Mouse (Mus musculus) limb, embryonic 11.5 days (tissue): ENCODE measurements around the gene Fars2. TPM values are rescaled to one million over a fixed set of nuclear protein-coding genes. Genes with fewer than 3 reads are reported as not detected.
"Not testable (repeated sequence)": the region's sequence is repeated elsewhere in the genome, so short reads cannot be mapped to it uniquely, and the experiment has no call there.

Experiments
- ATAC-seq: fragments of 200-750 bp; cut with Nextera tagmentation; 2 replicates; pipeline ENCODE4 v1.8.0; 2017; ENCODE audit warnings: low read depth; ENCODE audit not compliant: insufficient number of reproducible peaks, low FRiP score, low TSS enrichment
- DNase-seq: peaks from one replicate; pipeline ENCODE4 v3.0.0-alpha.2; 2015; ENCODE audit warnings: low spot score
- H3K27ac ChIP-seq: fragments of 300-500 bp; sonication (generic); replicated peaks from 2 replicates; pipeline ENCODE4 v1.5.1; 2014; ENCODE audit warnings: low read depth, mild to moderate bottlenecking, low read length
- H3K27me3 ChIP-seq: fragments of 300-500 bp; sonication (generic); 2 replicates; pipeline ENCODE4 v1.6.1; 2014; ENCODE audit warnings: mild to moderate bottlenecking, low read length, mixed read lengths; ENCODE audit not compliant: control insufficient read depth, insufficient read depth
- H3K36me3 ChIP-seq: fragments of 300-500 bp; sonication (generic); 2 replicates; pipeline ENCODE4 v1.6.1; 2014; ENCODE audit warnings: mild to moderate bottlenecking, low read length, moderate library complexity, mixed read lengths; ENCODE audit not compliant: control insufficient read depth, insufficient read depth
- H3K4me1 ChIP-seq: fragments of 300-500 bp; sonication (generic); 2 replicates; pipeline ENCODE4 v1.6.1; 2014; ENCODE audit warnings: low read length, mixed read lengths; ENCODE audit not compliant: control insufficient read depth, insufficient read depth
- H3K4me2 ChIP-seq: fragments of 300-500 bp; sonication (generic); 2 replicates; pipeline ENCODE4 v1.6.1; 2014; ENCODE audit warnings: low read depth, mild to moderate bottlenecking, moderate library complexity; ENCODE audit not compliant: severe bottlenecking
- H3K4me3 ChIP-seq: fragments of 300-500 bp; sonication (generic); 2 replicates; pipeline ENCODE4 v1.5.1; 2014; ENCODE audit warnings: low read depth, low read length
- H3K9ac ChIP-seq: fragments of 300-500 bp; sonication (generic); 2 replicates; pipeline ENCODE4 v1.6.1; 2014; ENCODE audit warnings: mild to moderate bottlenecking, low read length
- H3K9me3 ChIP-seq: fragments of 300-500 bp; sonication (generic); 2 replicates; pipeline ENCODE4 v1.6.1; 2016; ENCODE audit warnings: low read length; ENCODE audit not compliant: control insufficient read depth
- WGBS: fragments of 180-500 bp; shearing (Covaris S2); extraction: QIAGEN DNeasy Blood & Tissue Kit; methylation state at CpG from one replicate; pipeline ENCODE4 v1.1.7; 2014; 5-methylcytosine and 5-hydroxymethylcytosine counted together
- polyA plus RNA-seq: library from polyadenylated mRNA; unstranded; fragments of >200 nt; fragmentation: Nextera tagmentation; extraction: Ambion mirVana; gene quantifications from 2 replicates; pipeline ENCODE4 v1.2.1, GENCODE M21; 2014

The Fars2 gene
- polyA plus RNA-seq, 1 experiment from 2014 or later: 25.9 TPM

GRCm38 (mm10) chr13:36391936-36392335, 274.7 kb downstream of the Fars2 start:
- no peaks in the 10 kb centered on the region for H3K9me3 ChIP-seq
- H3K27ac ChIP-seq: no peak overlapping the region
- H3K27me3 ChIP-seq: no peaks in the 10 kb centered on the region
- DNase-seq (no peak), ATAC-seq (no peak)
- H3K4me2 ChIP-seq: no peak overlapping the region
- H3K36me3 ChIP-seq: no peaks in the 10 kb centered on the region
- WGBS: 91% methylated on average over 7 of the region's 7 CpGs
- no peaks in the 10 kb centered on the region for H3K4me1 ChIP-seq
- H3K4me3 ChIP-seq: no peak overlapping the region
- no peak overlapping the region for H3K9ac ChIP-seq

- H3K9ac ChIP-seq: no peak overlapping the region
- H3K27ac ChIP-seq: no peak overlapping the region
- no peaks in the 10 kb centered on the region for H3K9me3 ChIP-seq
- H3K36me3 ChIP-seq: no peaks in the 10 kb centered on the region
- no peak overlapping the region for H3K4me2 ChIP-seq
- ATAC-seq (no peak), DNase-seq (no peak)
- WGBS: 88% methylated on average over 4 of the region's 4 CpGs
- H3K4me1 ChIP-seq: no peaks in the 10 kb centered on the region
- no peak overlapping the region for H3K4me3 ChIP-seq
- no peaks in the 10 kb centered on the region for H3K27me3 ChIP-seq
These were observed 275.5 kb downstream of the Fars2 start for GRCm38 (mm10) chr13:36392666-36393065.

GRCm38 (mm10) chr13:36401011-36401410, 283.8 kb downstream of the Fars2 start:
- ATAC-seq (no peak), DNase-seq (peak; percentile 13)
- H3K9ac ChIP-seq: no peak overlapping the region
- WGBS: 64% methylated on average over 2 of the region's 2 CpGs
- no peak overlapping the region for H3K4me3 ChIP-seq
- no peak overlapping the region for H3K4me2 ChIP-seq
- H3K9me3 ChIP-seq: no peaks in the 10 kb centered on the region
- no peak overlapping the region for H3K27ac ChIP-seq
- H3K27me3 ChIP-seq: no peaks in the 10 kb centered on the region
- H3K4me1 ChIP-seq: no peaks in the 10 kb centered on the region
- H3K36me3 ChIP-seq: no peaks in the 10 kb centered on the region

GRCm38 (mm10) chr13:36413276-36413675, 296.1 kb downstream of the Fars2 start:
- Histone ChIP-seq H3K36me3 (no peaks in the 10 kb centered on the region), H3K27ac (no peak overlapping the region), H3K4me2 (no peak overlapping the region), H3K4me1 (no peaks in the 10 kb centered on the region), H3K4me3 (no peak overlapping the region), H3K27me3 (no peaks in the 10 kb centered on the region), H3K9ac (no peak overlapping the region), H3K9me3 (no peaks in the 10 kb centered on the region)
- ATAC-seq (no peak), DNase-seq (no peak)
- WGBS: 76% methylated on average over 1 of the region's 1 CpGs

DNA sequence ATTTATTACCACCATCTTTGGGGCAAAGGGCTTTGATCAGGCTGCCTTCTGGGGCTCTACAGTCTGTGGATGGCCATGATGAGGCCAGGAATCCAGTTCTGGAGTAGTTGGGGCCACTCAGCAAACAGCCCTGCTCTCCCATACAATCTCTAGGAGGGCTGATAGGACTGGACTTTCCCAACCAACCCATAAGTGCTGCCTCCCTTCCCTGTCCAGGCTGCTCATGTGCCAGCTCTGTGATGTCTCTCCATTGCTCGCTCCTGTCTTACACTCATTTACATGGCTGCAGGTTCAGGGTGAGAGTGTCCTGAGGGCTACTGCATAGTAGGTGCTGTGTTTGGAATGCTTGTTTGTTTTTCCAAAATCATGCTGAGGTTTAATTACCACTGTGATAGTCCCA, 298.0 kb downstream of the Fars2 start:
- no peak for ATAC-seq
- no peak overlapping the region for H3K27ac ChIP-seq
- H3K9me3 ChIP-seq: no peaks in the 10 kb centered on the region
- H3K27me3 ChIP-seq: no peaks in the 10 kb centered on the region
- H3K9ac ChIP-seq: no peak overlapping the region
- no peaks in the 10 kb centered on the region for H3K4me1 ChIP-seq
- no peak for DNase-seq
- H3K36me3 ChIP-seq: no peaks in the 10 kb centered on the region
- no peak overlapping the region for H3K4me2 ChIP-seq
- H3K4me3 ChIP-seq: no peak overlapping the region
- WGBS: 96% methylated on average over 1 of the region's 1 CpGs

DNA sequence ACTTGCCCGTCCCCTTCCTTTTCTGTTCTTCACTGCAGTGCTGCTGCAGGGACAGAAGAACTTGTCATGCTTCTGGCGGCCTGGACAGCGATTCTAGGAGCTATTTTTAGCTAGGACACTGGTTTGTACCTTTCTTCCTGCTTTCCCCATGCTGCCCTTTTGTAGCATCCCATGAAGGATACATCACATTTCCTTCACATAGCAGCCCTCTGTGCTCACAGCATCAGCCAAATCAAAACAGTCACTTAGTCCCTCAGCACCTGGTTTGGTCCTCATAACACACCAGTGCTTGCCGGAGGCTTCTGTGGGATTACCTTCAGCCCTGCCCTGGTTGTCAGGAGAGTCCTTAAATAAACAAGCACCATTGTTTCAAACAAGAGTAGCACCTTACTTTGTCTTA, 299.3 kb downstream of the Fars2 start:
- no peak for DNase-seq
- no peak for ATAC-seq
- no peak overlapping the region for H3K4me3 ChIP-seq
- H3K9me3 ChIP-seq: no peaks in the 10 kb centered on the region
- H3K9ac ChIP-seq: no peak overlapping the region
- H3K4me1 ChIP-seq: no peaks in the 10 kb centered on the region
- no peak overlapping the region for H3K27ac ChIP-seq
- H3K4me2 ChIP-seq: no peak overlapping the region
- 67% methylated on average over 4 of the region's 4 CpGs for WGBS
- no peaks in the 10 kb centered on the region for H3K27me3 ChIP-seq
- H3K36me3 ChIP-seq: no peaks in the 10 kb centered on the region

DNA sequence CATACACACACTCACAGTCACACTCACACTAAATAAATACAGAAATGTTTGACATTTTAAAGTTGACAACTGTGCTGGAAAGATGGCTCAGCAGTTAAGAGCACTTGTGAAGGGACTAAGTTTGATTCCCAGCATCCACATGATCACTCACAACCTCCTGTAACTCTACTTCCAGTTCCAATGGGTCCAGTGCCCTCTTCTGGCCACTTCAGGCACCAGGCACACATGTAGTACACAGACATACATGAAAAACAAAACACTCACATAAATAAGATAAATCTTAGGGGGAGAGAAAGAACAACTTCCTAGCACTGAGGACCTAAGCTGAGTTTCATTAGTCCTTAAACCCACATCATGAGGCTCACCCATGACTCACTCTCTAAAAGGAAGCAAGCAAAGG, 302.1 kb downstream of the Fars2 start:
- Histone ChIP-seq H3K9ac (no peak overlapping the region), H3K9me3 (no peaks in the 10 kb centered on the region), H3K36me3 (no peaks in the 10 kb centered on the region), H3K4me3 (no peak overlapping the region), H3K27me3 (no peaks in the 10 kb centered on the region), H3K27ac (no peak overlapping the region), H3K4me2 (no peak overlapping the region), H3K4me1 (no peaks in the 10 kb centered on the region)
- no peak for ATAC-seq
- no peak for DNase-seq

DNA sequence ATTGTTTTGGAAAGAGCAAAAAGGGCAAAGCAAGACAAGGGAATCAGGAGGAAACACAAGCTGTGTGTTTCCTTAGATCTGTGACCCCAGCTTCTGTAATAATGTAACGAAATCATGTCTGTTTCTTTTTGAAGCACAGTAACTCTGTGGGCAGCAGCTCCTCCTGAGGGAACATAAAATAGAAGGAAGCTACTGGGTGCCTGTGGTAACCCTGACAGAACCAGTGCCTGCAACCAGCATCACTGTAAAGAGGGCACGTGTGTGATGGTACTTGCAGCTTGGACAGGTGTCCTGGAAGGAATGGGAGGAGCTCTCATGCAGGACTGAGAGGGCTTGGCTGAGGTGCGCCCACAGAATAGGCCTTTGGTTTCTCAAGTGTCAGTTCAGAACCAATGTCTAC, 305.2 kb downstream of the Fars2 start:
- Histone ChIP-seq H3K9me3 (no peaks in the 10 kb centered on the region), H3K27me3 (no peaks in the 10 kb centered on the region), H3K36me3 (no peaks in the 10 kb centered on the region), H3K4me3 (no peak overlapping the region), H3K27ac (no peak overlapping the region), H3K4me2 (no peak overlapping the region), H3K9ac (no peak overlapping the region), H3K4me1 (no peaks in the 10 kb centered on the region)
- ATAC-seq: no peak
- WGBS: 76% methylated on average over 3 of the region's 3 CpGs
- no peak for DNase-seq

GRCm38 (mm10) chr13:36425824-36426705, 308.9 kb downstream of the Fars2 start:
- WGBS: 9% methylated on average over 17 of the region's 17 CpGs
- not testable (repeated sequence) for H3K36me3 ChIP-seq, ATAC-seq, H3K9ac ChIP-seq, H3K9me3 ChIP-seq, H3K4me3 ChIP-seq, H3K4me2 ChIP-seq, H3K4me1 ChIP-seq, H3K27me3 ChIP-seq, DNase-seq, H3K27ac ChIP-seq
